Mouse (Mus musculus) intestine, embryonic 14.5 days (tissue): ENCODE data around the gene Vti1a. TPM values are rescaled to one million over a fixed set of nuclear protein-coding genes. Genes with fewer than 3 reads are reported as not detected.

Experiments used
- ATAC-seq: fragments of 200-750 bp; cut with Nextera tagmentation; replicated peaks from 2 replicates; pipeline ENCODE4 v1.8.0; 2017; ENCODE audit warnings: low read depth, moderate number of reproducible peaks, moderate TSS enrichment, moderate library complexity; ENCODE audit not compliant: low FRiP score, low TSS enrichment
- DNase-seq: peaks from one replicate; pipeline ENCODE4 v3.0.0-alpha.2; 2018; ENCODE audit warnings: low spot score
- H3K27ac ChIP-seq: fragments of 300-500 bp; sonication (generic); 2 replicates; pipeline ENCODE4 v1.5.1; 2014; ENCODE audit warnings: low read depth, mild to moderate bottlenecking, control low read depth
- H3K27me3 ChIP-seq: fragments of 300-500 bp; sonication (generic); replicated peaks from 2 replicates; pipeline ENCODE4 v1.6.1; 2014; ENCODE audit warnings: low read length, control low read depth; ENCODE audit not compliant: control insufficient read depth, insufficient read depth
- H3K36me3 ChIP-seq: fragments of 300-500 bp; sonication (generic); 2 replicates; pipeline ENCODE4 v1.6.1; 2014; ENCODE audit warnings: low read length, control low read depth; ENCODE audit not compliant: control insufficient read depth, insufficient read depth
- H3K4me1 ChIP-seq: fragments of 300-500 bp; sonication (generic); replicated peaks from 2 replicates; pipeline ENCODE4 v1.6.1; 2014; ENCODE audit warnings: low read length, control low read depth, mixed read lengths; ENCODE audit not compliant: control insufficient read depth, insufficient read depth
- H3K4me2 ChIP-seq: fragments of 300-500 bp; sonication (generic); 2 replicates; pipeline ENCODE4 v1.6.1; 2014; ENCODE audit warnings: low read length
- H3K4me3 ChIP-seq: fragments of 300-500 bp; sonication (generic); 2 replicates; pipeline ENCODE4 v1.5.1; 2014; ENCODE audit warnings: low read depth, low read length, control low read depth, mixed read lengths
- H3K9ac ChIP-seq: fragments of 300-500 bp; sonication (generic); 2 replicates; pipeline ENCODE4 v1.6.1; 2014; ENCODE audit warnings: mild to moderate bottlenecking, low read length
- H3K9me3 ChIP-seq: fragments of 300-500 bp; sonication (generic); 2 replicates; pipeline ENCODE4 v1.6.1; 2016; ENCODE audit warnings: low read length, control low read depth; ENCODE audit not compliant: control insufficient read depth
- whole genome bisulfite sequencing: fragments of 180-500 bp; shearing (Covaris S2); extraction: QIAGEN DNeasy Blood & Tissue Kit; methylation state at CpG from one replicate; pipeline ENCODE4 v1.1.7; 2014; 5-methylcytosine and 5-hydroxymethylcytosine counted together
- polyA plus RNA-seq: library from polyadenylated mRNA; unstranded; fragments of >200 nt; fragmentation: Nextera tagmentation; extraction: Ambion mirVana; gene quantifications from 2 replicates; pipeline ENCODE4 v1.2.1, GENCODE M21; 2014

The Vti1a gene
- polyA plus RNA-seq, 1 experiment from 2014 or later, result 23.5 TPM

- no peak overlapping the region for H3K9ac ChIP-seq
- DNase-seq (no peak), ATAC-seq (no peak)
- H3K9me3 ChIP-seq, result 0 out of 2 replicates have a peak, but pooled peaks cover 2% of the 10 kb centered on the region
- H3K4me2 ChIP-seq, result no peak overlapping the region
- H3K4me3 ChIP-seq, result no peak overlapping the region
- 77% methylated on average over 15 of the region's 15 CpGs for WGBS
- no peaks in the 10 kb centered on the region for H3K27me3 ChIP-seq
- 0 out of 2 replicates have a peak, but pooled peaks cover 4% of the 10 kb centered on the region for H3K4me1 ChIP-seq
- no peak overlapping the region for H3K27ac ChIP-seq
- no peaks in the 10 kb centered on the region for H3K36me3 ChIP-seq
Observed at GRCm38 (mm10) chr19:55635488-55635887, 319.4 kb downstream of the Vti1a start.

- no peak for ATAC-seq
- Histone ChIP-seq H3K27ac (no peak overlapping the region), H3K4me3 (no peak overlapping the region), H3K9me3 (0 out of 2 replicates have a peak, but pooled peaks cover 3% of the 10 kb centered on the region), H3K36me3 (no peaks in the 10 kb centered on the region), H3K4me2 (no peak overlapping the region), H3K27me3 (no peaks in the 10 kb centered on the region), H3K4me1 (peaks cover 4% of the 10 kb centered on the region; the same call in 1 of the 2 replicates), H3K9ac (no peak overlapping the region)
- no peak for DNase-seq
- 85% methylated on average over 6 of the region's 6 CpGs for WGBS
Observed at GRCm38 (mm10) chr19:55640251-55640650, 324.2 kb downstream of the Vti1a start.

- WGBS, result 83% methylated on average over 2 of the region's 2 CpGs
- no peaks in the 10 kb centered on the region; the same call in 1 of the 2 replicates for H3K4me1 ChIP-seq
- H3K9me3 ChIP-seq, result 0 out of 2 replicates have a peak, but pooled peaks cover 3% of the 10 kb centered on the region
- H3K36me3 ChIP-seq, result no peaks in the 10 kb centered on the region
- ATAC-seq (no peak), DNase-seq (no peak)
- no peak overlapping the region for H3K9ac ChIP-seq
- H3K4me2 ChIP-seq, result no peak overlapping the region
- H3K27ac ChIP-seq, result no peak overlapping the region
- no peaks in the 10 kb centered on the region for H3K27me3 ChIP-seq
- no peak overlapping the region for H3K4me3 ChIP-seq
Observed at GRCm38 (mm10) chr19:55641891-55642290, 325.8 kb downstream of the Vti1a start.

GRCm38 (mm10) chr19:55642361-55642760, 326.3 kb downstream of the Vti1a start:
- ATAC-seq (no peak), DNase-seq (no peak)
- H3K27me3 ChIP-seq, result no peaks in the 10 kb centered on the region
- no peak overlapping the region for H3K4me3 ChIP-seq
- H3K4me1 ChIP-seq, result no peaks in the 10 kb centered on the region; the same call in 1 of the 2 replicates
- 68% methylated on average over 11 of the region's 11 CpGs for WGBS
- H3K36me3 ChIP-seq, result no peaks in the 10 kb centered on the region
- no peak overlapping the region for H3K9ac ChIP-seq
- no peak overlapping the region for H3K4me2 ChIP-seq
- H3K9me3 ChIP-seq, result 0 out of 2 replicates have a peak, but pooled peaks cover 3% of the 10 kb centered on the region
- H3K27ac ChIP-seq, result no peak overlapping the region

- Histone ChIP-seq H3K36me3 (no peaks in the 10 kb centered on the region), H3K9me3 (0 out of 2 replicates have a peak, but pooled peaks cover 3% of the 10 kb centered on the region), H3K9ac (peak overlapping the region; percentile 29), H3K27ac (no peak overlapping the region), H3K4me1 (no peaks in the 10 kb centered on the region; the same call in 1 of the 2 replicates), H3K4me3 (peak overlapping the region; percentile 28), H3K27me3 (no peaks in the 10 kb centered on the region), H3K4me2 (peak overlapping the region; percentile 54)
- peak; percentile 77 for DNase-seq
- ATAC-seq, result no peak; the same call in 1 of the 2 replicates
- WGBS, result 20% methylated on average over 13 of the region's 14 CpGs
Observed at GRCm38 (mm10) chr19:55643288-55643901, 327.3 kb downstream of the Vti1a start.

- Histone ChIP-seq H3K4me3 (peak overlapping the region; percentile 28; the same call in 1 of the 2 replicates), H3K36me3 (no peaks in the 10 kb centered on the region), H3K9me3 (0 out of 2 replicates have a peak, but pooled peaks cover 3% of the 10 kb centered on the region), H3K9ac (no peak overlapping the region), H3K27ac (no peak overlapping the region), H3K4me2 (peak overlapping the region; percentile 54), H3K27me3 (no peaks in the 10 kb centered on the region), H3K4me1 (no peaks in the 10 kb centered on the region; the same call in 1 of the 2 replicates)
- ATAC-seq (no peak), DNase-seq (no peak)
- 77% methylated on average over 13 of the region's 13 CpGs for WGBS
Observed at GRCm38 (mm10) chr19:55643931-55644330, 327.8 kb downstream of the Vti1a start.

GRCm38 (mm10) chr19:55649363-55649762, 333.3 kb downstream of the Vti1a start:
- Histone ChIP-seq H3K4me3 (no peak overlapping the region), H3K36me3 (no peaks in the 10 kb centered on the region), H3K9ac (no peak overlapping the region), H3K27ac (no peak overlapping the region), H3K27me3 (no peaks in the 10 kb centered on the region), H3K4me2 (no peak overlapping the region), H3K4me1 (no peaks in the 10 kb centered on the region), H3K9me3 (no peaks in the 10 kb centered on the region)
- WGBS, result 91% methylated on average over 10 of the region's 10 CpGs
- DNase-seq (no peak), ATAC-seq (no peak)

- H3K4me3 ChIP-seq, result no peak overlapping the region
- H3K27ac ChIP-seq, result no peak overlapping the region
- DNase-seq, result no peak
- H3K9me3 ChIP-seq, result no peaks in the 10 kb centered on the region
- no peak overlapping the region for H3K4me2 ChIP-seq
- no peak for ATAC-seq
- no peaks in the 10 kb centered on the region for H3K4me1 ChIP-seq
- no peaks in the 10 kb centered on the region for H3K36me3 ChIP-seq
- no peak overlapping the region for H3K9ac ChIP-seq
- H3K27me3 ChIP-seq, result no peaks in the 10 kb centered on the region
- WGBS, result 85% methylated on average over 9 of the region's 9 CpGs
Observed at GRCm38 (mm10) chr19:55651017-55651416, 334.9 kb downstream of the Vti1a start.
